Mouse (Mus musculus): ENCODE measurements around the gene Gm28845. TPM values are rescaled to one million over a fixed set of nuclear protein-coding genes. Genes with fewer than 3 reads are reported as not detected.

The Gm28845 gene
- polyA plus RNA-seq, 1 experiment from 2014 or later = not detected

- no peak overlapping the region for H3K4me2 ChIP-seq (ENCODE audit: low read depth, low read length)
- no peaks in the 10 kb centered on the region for H3K36me3 ChIP-seq (ENCODE audit: control insufficient read depth, insufficient read depth, low read length)
- no peaks in the 10 kb centered on the region for H3K4me1 ChIP-seq (replicated peaks; ENCODE audit: control insufficient read depth, insufficient read depth, low read length)
- no peak overlapping the region for H3K4me3 ChIP-seq (ENCODE audit: low read length)
- no peaks in the 10 kb centered on the region for H3K27me3 ChIP-seq (ENCODE audit: control insufficient read depth, insufficient read depth, low read depth, low read length)
- H3K9me3 ChIP-seq (ENCODE audit: control insufficient read depth, low read length) = no peaks in the 10 kb centered on the region
- WGBS = 66% methylated on average over 6 of the region's 6 CpGs
- H3K9ac ChIP-seq (ENCODE audit: low read length) = no peak overlapping the region
- ATAC-seq (ENCODE audit: low read depth) = no peak
- H3K27ac ChIP-seq (ENCODE audit: low read length) = no peak overlapping the region
These were observed 30.6 kb downstream of the Gm28845 start for GRCm38 (mm10) chr1:65088567-65089356.

GRCm38 (mm10) chr1:65082188-65082587 lies 37.2 kb downstream of the Gm28845 start, which contains the start of gene Crygb:
TSS of gene Crygb (minus strand) at chr1:65082288.
- no peak for ATAC-seq (ENCODE audit: low read depth)
- H3K27me3 ChIP-seq (ENCODE audit: control insufficient read depth, insufficient read depth, low read depth, low read length) = no peaks in the 10 kb centered on the region
- 31% methylated on average over 7 of the region's 7 CpGs for WGBS
- H3K4me1 ChIP-seq (replicated peaks; ENCODE audit: control insufficient read depth, insufficient read depth, low read length) = no peaks in the 10 kb centered on the region
- no peak within 1 kb of the TSS for H3K4me3 ChIP-seq (ENCODE audit: low read length)
- H3K9ac ChIP-seq (ENCODE audit: low read length) = no peak within 1 kb of the TSS
- H3K4me2 ChIP-seq (ENCODE audit: low read depth, low read length) = no peak within 1 kb of the TSS
- no peak within 1 kb of the TSS for H3K27ac ChIP-seq (ENCODE audit: low read length)
- H3K36me3 ChIP-seq (ENCODE audit: control insufficient read depth, insufficient read depth, low read length) = no peaks in the 10 kb centered on the region
- H3K9me3 ChIP-seq (ENCODE audit: control insufficient read depth, low read length) = 0 out of 2 replicates have a peak, but pooled peaks cover 2% of the 10 kb centered on the region

GRCm38 (mm10) chr1:65075607-65076006 lies 43.8 kb downstream of the Gm28845 start:
- no peaks in the 10 kb centered on the region for H3K4me1 ChIP-seq (replicated peaks; ENCODE audit: control insufficient read depth, insufficient read depth, low read length)
- H3K4me2 ChIP-seq (ENCODE audit: low read depth, low read length) = no peak overlapping the region
- no peaks in the 10 kb centered on the region for H3K27me3 ChIP-seq (ENCODE audit: control insufficient read depth, insufficient read depth, low read depth, low read length)
- H3K27ac ChIP-seq (ENCODE audit: low read length) = no peak overlapping the region
- no peaks in the 10 kb centered on the region for H3K36me3 ChIP-seq (ENCODE audit: control insufficient read depth, insufficient read depth, low read length)
- 0 out of 2 replicates have a peak, but pooled peaks cover 2% of the 10 kb centered on the region for H3K9me3 ChIP-seq (ENCODE audit: control insufficient read depth, low read length)
- no peak overlapping the region for H3K4me3 ChIP-seq (ENCODE audit: low read length)
- 16% methylated on average over 5 of the region's 5 CpGs for WGBS
- no peak for ATAC-seq (ENCODE audit: low read depth)
- no peak overlapping the region for H3K9ac ChIP-seq (ENCODE audit: low read length)

- WGBS = 53% methylated on average over 6 of the region's 6 CpGs
- H3K4me3 ChIP-seq (ENCODE audit: low read length) = no peak within 1 kb of the TSS
- no peaks in the 10 kb centered on the region for H3K36me3 ChIP-seq (ENCODE audit: control insufficient read depth, insufficient read depth, low read length)
- H3K9ac ChIP-seq (ENCODE audit: low read length) = no peak within 1 kb of the TSS
- no peaks in the 10 kb centered on the region for H3K4me1 ChIP-seq (replicated peaks; ENCODE audit: control insufficient read depth, insufficient read depth, low read length)
- H3K27ac ChIP-seq (ENCODE audit: low read length) = no peak within 1 kb of the TSS
- ATAC-seq (ENCODE audit: low read depth) = no peak
- H3K27me3 ChIP-seq (ENCODE audit: control insufficient read depth, insufficient read depth, low read depth, low read length) = no peaks in the 10 kb centered on the region
- H3K9me3 ChIP-seq (ENCODE audit: control insufficient read depth, low read length) = 0 out of 2 replicates have a peak, but pooled peaks cover under 1% of the 10 kb centered on the region
- H3K4me2 ChIP-seq (ENCODE audit: low read depth, low read length) = no peak within 1 kb of the TSS
These were observed 45.8 kb downstream of the Gm28845 start, which contains the start of gene Crygc for GRCm38 (mm10) chr1:65073589-65073988. TSS of gene Crygc (minus strand) at chr1:65073689.

- Histone ChIP-seq H3K9ac (ENCODE audit: low read length) (no peak overlapping the region), H3K9me3 (ENCODE audit: control insufficient read depth, low read length) (no peaks in the 10 kb centered on the region), H3K4me1 (replicated peaks; ENCODE audit: control insufficient read depth, insufficient read depth, low read length) (no peaks in the 10 kb centered on the region), H3K4me3 (ENCODE audit: low read length) (no peak overlapping the region), H3K27me3 (ENCODE audit: control insufficient read depth, insufficient read depth, low read depth, low read length) (no peaks in the 10 kb centered on the region), H3K4me2 (ENCODE audit: low read depth, low read length) (no peak overlapping the region), H3K27ac (ENCODE audit: low read length) (no peak overlapping the region), H3K36me3 (ENCODE audit: control insufficient read depth, insufficient read depth, low read length) (no peaks in the 10 kb centered on the region)
- no peak for ATAC-seq (ENCODE audit: low read depth)
These were observed 51.5 kb downstream of the Gm28845 start for GRCm38 (mm10) chr1:65067842-65068241.

GRCm38 (mm10) chr1:65064201-65064600 lies 55.2 kb downstream of the Gm28845 start:
- H3K27ac ChIP-seq (ENCODE audit: low read length) = no peak overlapping the region
- H3K9me3 ChIP-seq (ENCODE audit: control insufficient read depth, low read length) = no peaks in the 10 kb centered on the region
- H3K4me3 ChIP-seq (ENCODE audit: low read length) = no peak overlapping the region
- ATAC-seq (ENCODE audit: low read depth) = no peak
- 77% methylated on average over 15 of the region's 15 CpGs for WGBS
- no peaks in the 10 kb centered on the region for H3K4me1 ChIP-seq (replicated peaks; ENCODE audit: control insufficient read depth, insufficient read depth, low read length)
- H3K9ac ChIP-seq (ENCODE audit: low read length) = no peak overlapping the region
- H3K4me2 ChIP-seq (ENCODE audit: low read depth, low read length) = no peak overlapping the region
- no peaks in the 10 kb centered on the region for H3K36me3 ChIP-seq (ENCODE audit: control insufficient read depth, insufficient read depth, low read length)
- H3K27me3 ChIP-seq (ENCODE audit: control insufficient read depth, insufficient read depth, low read depth, low read length) = no peaks in the 10 kb centered on the region

GRCm38 (mm10) chr1:65063352-65063751 lies 56.0 kb downstream of the Gm28845 start, which contains the start of gene Crygd:
TSS of gene Crygd (minus strand) at chr1:65063452.
- no peak for ATAC-seq (ENCODE audit: low read depth)
- H3K4me2 ChIP-seq (ENCODE audit: low read depth, low read length) = no peak within 1 kb of the TSS
- H3K9me3 ChIP-seq (ENCODE audit: control insufficient read depth, low read length) = no peaks in the 10 kb centered on the region
- no peak within 1 kb of the TSS for H3K4me3 ChIP-seq (ENCODE audit: low read length)
- H3K27me3 ChIP-seq (ENCODE audit: control insufficient read depth, insufficient read depth, low read depth, low read length) = no peaks in the 10 kb centered on the region
- H3K4me1 ChIP-seq (replicated peaks; ENCODE audit: control insufficient read depth, insufficient read depth, low read length) = no peaks in the 10 kb centered on the region
- no peaks in the 10 kb centered on the region for H3K36me3 ChIP-seq (ENCODE audit: control insufficient read depth, insufficient read depth, low read length)
- no peak within 1 kb of the TSS for H3K9ac ChIP-seq (ENCODE audit: low read length)
- no peak within 1 kb of the TSS for H3K27ac ChIP-seq (ENCODE audit: low read length)
- WGBS = 85% methylated on average over 8 of the region's 8 CpGs

GRCm38 (mm10) chr1:65052140-65052539 lies 67.2 kb downstream of the Gm28845 start:
- Histone ChIP-seq H3K27ac (ENCODE audit: low read length) (no peak overlapping the region), H3K9ac (ENCODE audit: low read length) (no peak overlapping the region), H3K4me1 (replicated peaks; ENCODE audit: control insufficient read depth, insufficient read depth, low read length) (no peaks in the 10 kb centered on the region), H3K9me3 (ENCODE audit: control insufficient read depth, low read length) (no peaks in the 10 kb centered on the region), H3K36me3 (ENCODE audit: control insufficient read depth, insufficient read depth, low read length) (no peaks in the 10 kb centered on the region), H3K4me3 (ENCODE audit: low read length) (no peak overlapping the region), H3K4me2 (ENCODE audit: low read depth, low read length) (no peak overlapping the region), H3K27me3 (ENCODE audit: control insufficient read depth, insufficient read depth, low read depth, low read length) (no peaks in the 10 kb centered on the region)
- 35% methylated on average over 2 of the region's 2 CpGs for WGBS
- no peak for ATAC-seq (ENCODE audit: low read depth)

- 64% methylated on average over 7 of the region's 7 CpGs for WGBS
- ATAC-seq (ENCODE audit: low read depth) = no peak
- no peaks in the 10 kb centered on the region for H3K4me1 ChIP-seq (replicated peaks; ENCODE audit: control insufficient read depth, insufficient read depth, low read length)
These were observed 67.7 kb downstream of the Gm28845 start for GRCm38 (mm10) chr1:65051696-65052095.

More at GRCm38 (mm10) chr1:65051696-65052095, 67.7 kb downstream of the Gm28845 start:
- Histone ChIP-seq H3K4me2 (ENCODE audit: low read depth, low read length) (no peak overlapping the region), H3K27me3 (ENCODE audit: control insufficient read depth, insufficient read depth, low read depth, low read length) (no peaks in the 10 kb centered on the region), H3K36me3 (ENCODE audit: control insufficient read depth, insufficient read depth, low read length) (no peaks in the 10 kb centered on the region), H3K27ac (ENCODE audit: low read length) (no peak overlapping the region), H3K9me3 (ENCODE audit: control insufficient read depth, low read length) (no peaks in the 10 kb centered on the region), H3K4me3 (ENCODE audit: low read length) (no peak overlapping the region), H3K9ac (ENCODE audit: low read length) (no peak overlapping the region)
